Mouse (Mus musculus): Measurements from ENCODE around the gene Sgsm2. TPM values are rescaled to one million over a fixed set of nuclear protein-coding genes. Genes with fewer than 3 reads are reported as not detected.

Sgsm2 gene
- polyA plus RNA-seq, 1 experiment from 2014 or later, result 6.0 TPM

DNA sequence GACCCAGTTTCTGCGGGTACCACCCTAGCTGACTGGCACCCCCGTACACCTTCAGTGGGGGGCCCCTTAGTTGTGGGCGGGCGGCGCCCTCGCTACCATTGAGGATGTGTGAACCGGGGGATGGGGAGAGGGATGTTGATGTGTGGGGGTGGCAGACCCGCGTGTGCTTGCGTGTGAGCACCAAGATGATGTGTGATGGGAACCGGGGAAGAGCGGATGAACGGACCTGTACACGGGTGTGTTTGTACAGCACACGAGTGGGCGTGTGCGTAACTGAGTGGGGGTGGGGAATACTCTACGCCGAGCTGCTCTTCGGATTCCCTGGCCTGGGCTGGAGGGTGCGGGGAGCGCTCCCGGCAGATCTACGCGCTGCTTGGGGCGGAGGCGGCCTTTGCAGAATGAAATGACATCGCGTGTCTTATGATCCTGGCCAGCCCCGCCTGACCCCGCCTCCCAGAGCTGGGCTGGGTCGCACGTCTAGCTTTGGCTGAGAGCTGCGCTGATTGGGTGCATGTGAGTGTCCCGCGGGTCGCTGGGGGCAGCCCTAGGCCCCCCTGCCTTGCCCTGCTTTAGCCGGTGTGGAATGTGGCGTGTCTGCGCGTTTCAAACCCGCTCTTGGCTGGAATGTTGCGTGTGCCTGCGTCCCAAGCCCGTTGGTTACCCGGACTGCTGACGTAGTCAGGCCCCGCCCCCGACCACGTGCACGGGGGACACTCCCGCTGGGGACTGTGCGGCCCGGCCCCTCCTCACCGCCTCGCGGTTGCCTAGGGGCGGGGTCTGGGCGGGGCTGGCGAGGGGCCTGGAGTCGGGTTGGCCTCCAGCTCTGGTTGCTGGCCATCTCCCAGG, 65.0 kb downstream of the Sgsm2 start:
- Histone ChIP-seq H3K9ac (peak overlapping the region; percentile 87), H3K27me3 (peaks cover 7% of the 10 kb centered on the region), H3K27ac (peak overlapping the region; percentile 89), H3K9me3 (no peaks in the 10 kb centered on the region), H3K4me2 (replicated peaks) (peak overlapping the region; percentile 90), H3K4me1 (peaks cover 53% of the 10 kb centered on the region), H3K36me3 (0 out of 2 replicates have a peak, but pooled peaks cover 2% of the 10 kb centered on the region), H3K4me3 (peak overlapping the region; percentile 98)
- ATAC-seq (ENCODE audit: low FRiP score, low read depth), result peak; percentile 79
- under 1% methylated on average over 61 of the region's 61 CpGs for WGBS

DNA sequence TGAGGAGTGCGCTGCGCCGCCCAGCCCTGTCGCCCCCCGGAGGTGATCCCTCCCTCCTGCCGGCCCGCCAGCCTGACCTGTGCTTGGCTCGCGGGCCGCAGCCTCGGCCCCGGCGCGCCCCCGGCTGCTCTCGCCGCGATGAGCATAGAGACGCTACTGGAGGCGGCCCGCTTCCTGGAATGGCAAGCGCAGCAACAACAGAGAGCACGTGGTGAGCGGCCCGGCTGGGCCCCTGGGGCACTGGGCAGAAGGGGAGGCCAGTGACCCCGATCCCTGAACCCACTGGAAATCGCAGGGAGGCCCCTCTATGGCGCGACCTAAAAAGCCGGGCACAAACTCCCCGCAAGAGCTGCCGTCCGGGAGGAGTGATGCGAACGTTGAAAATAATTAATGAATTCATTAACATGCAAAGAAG, 65.7 kb downstream of the Sgsm2 start:
- peaks cover 7% of the 10 kb centered on the region for H3K27me3 ChIP-seq
- peak overlapping the region; percentile 87 for H3K9ac ChIP-seq
- no peaks in the 10 kb centered on the region for H3K36me3 ChIP-seq
- H3K4me3 ChIP-seq, result peak overlapping the region; percentile 98
- H3K4me2 ChIP-seq (replicated peaks), result peak overlapping the region; percentile 90
- WGBS, result under 1% methylated on average over 35 of the region's 35 CpGs
- H3K4me1 ChIP-seq, result peaks cover 50% of the 10 kb centered on the region
- ATAC-seq (ENCODE audit: low FRiP score, low read depth), result no peak
- H3K9me3 ChIP-seq, result no peaks in the 10 kb centered on the region
- H3K27ac ChIP-seq, result peak overlapping the region; percentile 85

- Histone ChIP-seq H3K27me3 (peaks cover 7% of the 10 kb centered on the region), H3K27ac (peak within 1 kb of the TSS; percentile 85), H3K9ac (peak within 1 kb of the TSS; percentile 87), H3K4me1 (peaks cover 47% of the 10 kb centered on the region), H3K9me3 (no peaks in the 10 kb centered on the region), H3K4me2 (replicated peaks) (peak within 1 kb of the TSS; percentile 90), H3K36me3 (no peaks in the 10 kb centered on the region), H3K4me3 (peak within 1 kb of the TSS; percentile 98)
- WGBS, result under 1% methylated on average over 68 of the region's 70 CpGs
- ATAC-seq (ENCODE audit: low FRiP score, low read depth), result peak; percentile 87
Observed at GRCm38 (mm10) chr11:74830256-74831161, 66.4 kb downstream of the Sgsm2 start, which contains the start of gene Mnt. Gene Mnt, plus strand, starts transcription at chr11:74830920.

- Histone ChIP-seq H3K27ac (peak overlapping the region; percentile 85), H3K4me1 (peaks cover 43% of the 10 kb centered on the region), H3K9me3 (no peaks in the 10 kb centered on the region), H3K27me3 (peaks cover 7% of the 10 kb centered on the region), H3K4me3 (peak overlapping the region; percentile 98), H3K9ac (peak overlapping the region; percentile 50; the same call in 1 of the 2 replicates), H3K4me2 (replicated peaks) (peak overlapping the region; percentile 90), H3K36me3 (no peaks in the 10 kb centered on the region)
- WGBS, result under 1% methylated on average over 20 of the region's 20 CpGs
- peak; percentile 48 for ATAC-seq (ENCODE audit: low FRiP score, low read depth)
Observed at GRCm38 (mm10) chr11:74829812-74830211, 67.0 kb downstream of the Sgsm2 start.

- no peak for ATAC-seq (ENCODE audit: low FRiP score, low read depth)
- Histone ChIP-seq H3K36me3 (no peaks in the 10 kb centered on the region), H3K9me3 (no peaks in the 10 kb centered on the region), H3K27me3 (peaks cover 7% of the 10 kb centered on the region), H3K4me2 (replicated peaks) (peak overlapping the region; percentile 90), H3K4me3 (peak overlapping the region; percentile 98), H3K9ac (peak overlapping the region; percentile 45; the same call in 1 of the 2 replicates), H3K4me1 (peaks cover 36% of the 10 kb centered on the region), H3K27ac (peak overlapping the region; percentile 85; the same call in 1 of the 2 replicates)
- WGBS, result 13% methylated on average over 11 of the region's 11 CpGs
Observed at GRCm38 (mm10) chr11:74828965-74829550, 67.8 kb downstream of the Sgsm2 start.

GRCm38 (mm10) chr11:74828404-74828931, 68.4 kb downstream of the Sgsm2 start:
- peaks cover 30% of the 10 kb centered on the region for H3K4me1 ChIP-seq
- no peaks in the 10 kb centered on the region for H3K9me3 ChIP-seq
- no peak overlapping the region for H3K27ac ChIP-seq
- H3K4me2 ChIP-seq (replicated peaks), result 0 out of 2 replicates have a peak overlapping the region, but pooled peaks have one; percentile 90
- H3K27me3 ChIP-seq, result peaks cover 7% of the 10 kb centered on the region
- H3K9ac ChIP-seq, result no peak overlapping the region
- H3K36me3 ChIP-seq, result peaks cover 3% of the 10 kb centered on the region; the same call in 1 of the 2 replicates
- ATAC-seq (ENCODE audit: low FRiP score, low read depth), result no peak
- WGBS, result 33% methylated on average over 2 of the region's 2 CpGs
- H3K4me3 ChIP-seq, result no peak overlapping the region

- ATAC-seq (ENCODE audit: low FRiP score, low read depth), result no peak
- peaks cover 24% of the 10 kb centered on the region for H3K4me1 ChIP-seq
- H3K9ac ChIP-seq, result no peak overlapping the region
- peaks cover 7% of the 10 kb centered on the region for H3K27me3 ChIP-seq
- 71% methylated on average over 7 of the region's 7 CpGs for WGBS
- no peak overlapping the region for H3K4me2 ChIP-seq (replicated peaks)
- no peak overlapping the region for H3K4me3 ChIP-seq
- no peaks in the 10 kb centered on the region for H3K9me3 ChIP-seq
- H3K36me3 ChIP-seq, result peaks cover 9% of the 10 kb centered on the region
- no peak overlapping the region for H3K27ac ChIP-seq
Observed at GRCm38 (mm10) chr11:74827791-74828403, 69.0 kb downstream of the Sgsm2 start.

GRCm38 (mm10) chr11:74826702-74827101, 70.2 kb downstream of the Sgsm2 start:
- 88% methylated on average over 5 of the region's 5 CpGs for WGBS
- H3K4me3 ChIP-seq, result no peak overlapping the region
- no peak overlapping the region for H3K4me2 ChIP-seq (replicated peaks)
- peaks cover 18% of the 10 kb centered on the region; the same call in 1 of the 2 replicates for H3K4me1 ChIP-seq
- peaks cover 7% of the 10 kb centered on the region for H3K27me3 ChIP-seq
- ATAC-seq (ENCODE audit: low FRiP score, low read depth), result no peak
- H3K27ac ChIP-seq, result no peak overlapping the region
- H3K9ac ChIP-seq, result no peak overlapping the region
- H3K36me3 ChIP-seq, result peaks cover 10% of the 10 kb centered on the region
- H3K9me3 ChIP-seq, result no peaks in the 10 kb centered on the region

DNA sequence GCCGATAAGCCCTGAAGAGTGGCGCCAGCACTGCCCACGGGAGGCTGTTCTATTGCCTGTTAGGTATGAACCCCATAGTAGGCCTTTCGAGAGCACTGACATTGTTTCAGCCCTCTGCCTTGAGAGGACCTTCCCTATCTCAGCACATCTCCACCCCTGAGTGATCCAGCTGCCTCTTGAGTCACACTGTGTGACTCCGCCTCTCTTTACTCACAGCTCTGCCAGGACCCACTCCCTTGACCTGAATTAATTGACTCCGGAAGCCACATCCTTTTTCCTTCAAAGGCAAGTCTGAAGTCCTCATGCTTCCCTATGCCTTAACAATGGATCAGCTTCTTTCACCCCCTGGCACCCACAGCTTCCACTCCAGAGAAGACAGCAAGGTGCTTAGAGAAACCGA, 70.7 kb downstream of the Sgsm2 start:
- no peak overlapping the region for H3K4me3 ChIP-seq
- no peak overlapping the region for H3K27ac ChIP-seq
- no peak for ATAC-seq (ENCODE audit: low FRiP score, low read depth)
- WGBS, result 67% methylated on average over 7 of the region's 7 CpGs
- H3K4me2 ChIP-seq (replicated peaks), result no peak overlapping the region
- H3K4me1 ChIP-seq, result peaks cover 18% of the 10 kb centered on the region; the same call in 1 of the 2 replicates
- H3K36me3 ChIP-seq, result peaks cover 10% of the 10 kb centered on the region
- H3K9me3 ChIP-seq, result no peaks in the 10 kb centered on the region
- peaks cover 7% of the 10 kb centered on the region for H3K27me3 ChIP-seq
- no peak overlapping the region for H3K9ac ChIP-seq

- Histone ChIP-seq H3K9me3 (no peaks in the 10 kb centered on the region), H3K27ac (no peak overlapping the region; the same call in 1 of the 2 replicates), H3K4me1 (0 out of 2 replicates have a peak, but pooled peaks cover 2% of the 10 kb centered on the region), H3K9ac (no peak overlapping the region), H3K4me3 (no peak overlapping the region), H3K4me2 (replicated peaks) (no peak overlapping the region), H3K36me3 (peaks cover 29% of the 10 kb centered on the region), H3K27me3 (no peaks in the 10 kb centered on the region)
- ATAC-seq (ENCODE audit: low FRiP score, low read depth), result no peak
- WGBS, result 82% methylated on average over 7 of the region's 7 CpGs
Observed at GRCm38 (mm10) chr11:74822746-74823440, 74.0 kb downstream of the Sgsm2 start.

All from limb, embryonic 13.5 days (tissue).